Mouse (Mus musculus) G1E (cell line): ENCODE measurements around the gene Ankrd34a. TPM values are rescaled to one million over a fixed set of nuclear protein-coding genes. Genes with fewer than 3 reads are reported as not detected.

ENCODE experiments used
- ATAC-seq: 2 replicates; pipeline ENCODE4 v1.8.0; 2016; ENCODE audit warnings: mild to moderate bottlenecking; ENCODE audit not compliant: insufficient number of reproducible peaks, poor library complexity, low FRiP score, severe bottlenecking; ENCODE audit errors: extremely low read depth
- DNase-seq: peaks from one replicate; pipeline ENCODE4 v3.0.0; 2012; ENCODE audit warnings: low spot score
- H3K27me3 ChIP-seq: 2 replicates; pipeline ENCODE4 v1.6.1; 2012; ENCODE audit warnings: mild to moderate bottlenecking, low read length, inconsistent platforms; ENCODE audit not compliant: insufficient read depth
- H3K36me3 ChIP-seq: replicated peaks from 2 replicates; pipeline ENCODE3; 2012; ENCODE audit warnings: mild to moderate bottlenecking, inconsistent platforms
- H3K4me1 ChIP-seq: 2 replicates; pipeline ENCODE4 v1.6.1; 2012; ENCODE audit warnings: low read depth, low read length, inconsistent platforms, mixed read lengths; ENCODE audit not compliant: insufficient read depth
- H3K4me3 ChIP-seq: 2 replicates; pipeline ENCODE4 v1.5.1; 2012; ENCODE audit warnings: low read depth, mild to moderate bottlenecking, inconsistent platforms, low read length, moderate library complexity, mixed read lengths
- H3K9me3 ChIP-seq: replicated peaks from 2 replicates; pipeline ENCODE4 v1.6.1; 2012; ENCODE audit warnings: inconsistent platforms
- CTCF ChIP-seq: IDR thresholded peaks from 2 replicates; pipeline ENCODE4 v1.5.1; 2012; ENCODE audit warnings: low read depth, low read length, inconsistent platforms, mixed read lengths
- GATA1 ChIP-seq: IDR thresholded peaks from 2 replicates; pipeline ENCODE4 v1.6.1; 2012; ENCODE audit warnings: borderline replicate concordance, low read length, inconsistent platforms, mixed read lengths
- GATA2 ChIP-seq: IDR thresholded peaks from 2 replicates; pipeline ENCODE4 v1.6.1; 2012; ENCODE audit warnings: low read depth, low read length, inconsistent platforms, borderline replicate concordance
- POLR2AphosphoS5 ChIP-seq: IDR thresholded peaks from 2 replicates; pipeline ENCODE4 v1.6.1; 2012; ENCODE audit warnings: low read depth, low read length, inconsistent platforms; ENCODE audit not compliant: insufficient replicate concordance
- TAL1 ChIP-seq: conservative IDR thresholded peaks from 2 replicates; pipeline ENCODE4 v1.6.1; 2012; ENCODE audit warnings: low read depth, low read length, inconsistent platforms, mixed read lengths
- polyA plus RNA-seq: library from polyadenylated mRNA; stranded (reverse); fragments of >175 nt; gene quantifications from 2 replicates; pipeline ENCODE4 v1.2.3, GENCODE M21; 2012
- total RNA-seq, 2 experiments: library from RNA; stranded (forward) in 1 of 2; stranded (reverse) in 1 of 2; fragments of 200-1000 nt in 1 of 2; fragments of >200 nt in 1 of 2; fragmentation: Nextera tagmentation in 1 of 2; gene quantifications; 2 replicates each; pipeline ENCODE4 v1.2.3; 2014 to 2017

Ankrd34a gene
- total and polyA plus RNA-seq, 3 experiments, result 0.03 to 0.05 TPM; not detected in 1

DNA sequence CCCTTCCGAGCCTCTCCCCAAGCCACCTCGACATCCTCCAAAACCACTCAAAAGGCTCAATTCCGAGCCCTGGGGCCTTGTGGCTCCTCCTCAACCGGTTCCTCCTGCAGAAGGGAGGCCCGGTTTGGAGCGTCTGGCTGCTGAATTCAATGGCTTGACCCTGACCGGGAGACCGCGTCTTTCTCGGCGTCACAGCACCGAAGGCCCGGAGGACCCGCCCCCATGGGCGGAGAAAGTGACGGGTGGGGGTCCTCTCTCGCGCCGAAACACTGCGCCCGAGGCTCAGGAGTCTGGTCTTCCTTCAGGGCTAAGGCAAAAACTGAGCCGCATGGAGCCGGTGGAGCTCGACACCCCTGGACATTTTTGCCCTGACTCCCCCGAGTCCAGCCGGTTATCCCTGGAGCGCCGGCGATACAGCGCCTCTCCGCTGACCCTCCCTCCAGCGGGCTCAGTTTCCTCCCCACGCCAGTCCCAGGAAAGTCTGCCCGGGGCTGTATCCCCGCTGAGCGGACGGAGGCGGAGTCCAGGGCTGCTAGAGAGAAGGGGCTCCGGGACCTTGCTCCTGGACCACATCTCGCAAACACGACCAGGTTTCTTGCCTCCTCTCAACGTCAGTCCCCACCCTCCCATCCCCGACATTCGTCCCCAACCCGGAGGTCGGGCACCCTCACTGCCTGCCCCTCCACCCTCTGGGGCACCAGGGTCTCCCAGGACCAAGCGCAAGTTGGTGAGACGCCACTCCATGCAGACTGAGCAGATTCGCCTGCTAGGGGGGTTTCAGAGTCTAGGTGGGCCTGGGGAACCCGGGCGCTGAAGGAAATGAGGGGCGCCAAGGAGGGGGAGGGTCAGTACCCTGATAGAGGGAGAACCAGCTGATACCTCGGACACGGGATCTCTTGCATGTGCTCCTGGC is 2.0 kb downstream of the Ankrd34a start:
- no peak for DNase-seq
- Histone ChIP-seq H3K4me3 (no peak overlapping the region; the same call in 1 of the 2 replicates), H3K4me1 (peaks cover 62% of the 10 kb centered on the region), H3K9me3 (peaks cover 8% of the 10 kb centered on the region), H3K36me3 (no peaks in the 10 kb centered on the region), H3K27me3 (peaks cover 62% of the 10 kb centered on the region)
- TF ChIP-seq TAL1, result no peak
- TF ChIP-seq POLR2AphosphoS5, result no peak
- no peak for TF ChIP-seq CTCF
- no peak for TF ChIP-seq GATA2
- TF ChIP-seq GATA1, result no peak
- ATAC-seq, result no peak

DNA sequence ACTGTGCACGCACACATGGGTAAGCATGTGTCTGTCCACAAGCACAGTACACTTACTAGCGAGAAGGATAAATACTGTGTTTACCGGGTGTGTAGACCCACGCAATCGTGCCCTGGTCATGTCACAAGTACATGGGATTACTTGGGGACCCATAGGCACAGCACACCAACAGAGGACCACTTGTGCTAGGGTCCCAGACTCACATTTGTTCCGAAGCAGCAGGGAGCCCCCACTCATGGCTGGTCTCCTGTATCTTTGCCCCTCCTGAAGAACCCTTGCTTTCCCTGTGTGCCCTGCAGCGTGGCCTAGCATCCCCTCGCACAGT is 2.6 kb downstream of the Ankrd34a start:
- Histone ChIP-seq H3K9me3 (peaks cover 8% of the 10 kb centered on the region), H3K36me3 (no peaks in the 10 kb centered on the region), H3K4me1 (peaks cover 62% of the 10 kb centered on the region), H3K27me3 (peaks cover 63% of the 10 kb centered on the region), H3K4me3 (no peak overlapping the region)
- ATAC-seq (no peak), DNase-seq (no peak)
- TF ChIP-seq GATA2, result no peak
- TF ChIP-seq POLR2AphosphoS5, result no peak
- no peak for TF ChIP-seq CTCF
- no peak for TF ChIP-seq GATA1
- no peak for TF ChIP-seq TAL1

DNA sequence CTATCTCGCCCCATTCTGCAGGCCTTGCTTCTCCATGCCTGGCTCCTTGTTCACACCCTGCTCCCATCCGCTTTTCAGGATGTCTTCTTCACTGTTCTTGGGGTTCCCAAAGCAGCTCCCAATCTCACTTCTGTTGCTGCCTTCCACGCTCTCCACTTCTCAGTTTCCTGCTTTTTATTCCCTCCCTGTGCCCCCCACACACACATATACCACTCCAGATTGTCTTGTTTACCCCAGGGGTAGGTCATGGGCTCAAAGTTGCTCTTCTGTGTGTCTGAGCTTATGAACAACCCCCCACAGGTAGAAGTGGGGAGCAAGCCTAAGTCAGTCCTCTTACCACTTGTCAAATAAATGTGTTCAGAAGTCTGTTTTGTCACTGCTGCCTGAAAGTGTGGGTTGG is 3.0 kb downstream of the Ankrd34a start:
- ATAC-seq (no peak), DNase-seq (no peak)
- Histone ChIP-seq H3K4me3 (no peak overlapping the region), H3K9me3 (peaks cover 8% of the 10 kb centered on the region), H3K4me1 (peaks cover 59% of the 10 kb centered on the region), H3K36me3 (no peaks in the 10 kb centered on the region), H3K27me3 (peaks cover 63% of the 10 kb centered on the region)
- no peak for TF ChIP-seq GATA2
- no peak for TF ChIP-seq TAL1
- TF ChIP-seq CTCF, result no peak
- no peak for TF ChIP-seq POLR2AphosphoS5
- TF ChIP-seq GATA1, result no peak

DNA sequence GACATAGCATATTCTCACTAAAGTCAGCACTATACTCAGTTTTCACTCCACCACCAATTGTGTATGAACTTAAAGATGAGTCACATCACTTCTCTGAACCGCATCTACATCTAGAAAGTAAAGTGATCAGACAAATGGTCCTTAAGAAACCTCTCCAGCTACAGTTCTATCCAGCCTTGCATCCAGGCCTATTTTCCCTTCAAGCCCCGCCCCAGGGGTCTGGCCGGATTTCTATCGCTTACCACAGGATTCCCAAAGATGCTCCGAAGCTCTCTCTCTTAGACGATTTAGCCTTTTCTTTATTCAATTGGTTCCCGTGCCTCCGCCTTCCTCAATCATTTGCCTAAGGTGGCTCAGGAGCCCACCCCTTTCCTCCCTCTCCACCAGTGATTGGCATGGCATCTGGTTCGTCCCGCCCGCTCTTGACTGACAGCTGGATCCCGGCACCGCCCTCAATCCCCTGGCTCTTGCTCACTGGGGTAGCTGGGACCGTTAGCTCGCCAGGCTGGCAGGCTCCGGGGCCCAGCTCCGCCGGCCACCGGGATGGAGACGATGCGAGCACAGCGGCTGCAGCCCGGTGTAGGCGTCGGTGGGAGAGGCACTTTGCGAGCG is 4.3 kb downstream of the Ankrd34a start, which contains the start of gene Lix1l:
Lix1l (plus strand) TSS at position 511 of the 612 bp plus-strand sequence.
- DNase-seq, result peak; percentile 98
- no peak for TF ChIP-seq CTCF
- no peak for TF ChIP-seq TAL1
- no peak for TF ChIP-seq POLR2AphosphoS5
- no peak for TF ChIP-seq GATA2
- TF ChIP-seq GATA1, result no peak
- H3K27me3 ChIP-seq, result peaks cover 62% of the 10 kb centered on the region
- peaks cover 8% of the 10 kb centered on the region for H3K9me3 ChIP-seq
- no peaks in the 10 kb centered on the region for H3K36me3 ChIP-seq
- peak; percentile 99 for ATAC-seq
- peak within 1 kb of the TSS; percentile 76 for H3K4me3 ChIP-seq
- H3K4me1 ChIP-seq, result peaks cover 55% of the 10 kb centered on the region

DNA sequence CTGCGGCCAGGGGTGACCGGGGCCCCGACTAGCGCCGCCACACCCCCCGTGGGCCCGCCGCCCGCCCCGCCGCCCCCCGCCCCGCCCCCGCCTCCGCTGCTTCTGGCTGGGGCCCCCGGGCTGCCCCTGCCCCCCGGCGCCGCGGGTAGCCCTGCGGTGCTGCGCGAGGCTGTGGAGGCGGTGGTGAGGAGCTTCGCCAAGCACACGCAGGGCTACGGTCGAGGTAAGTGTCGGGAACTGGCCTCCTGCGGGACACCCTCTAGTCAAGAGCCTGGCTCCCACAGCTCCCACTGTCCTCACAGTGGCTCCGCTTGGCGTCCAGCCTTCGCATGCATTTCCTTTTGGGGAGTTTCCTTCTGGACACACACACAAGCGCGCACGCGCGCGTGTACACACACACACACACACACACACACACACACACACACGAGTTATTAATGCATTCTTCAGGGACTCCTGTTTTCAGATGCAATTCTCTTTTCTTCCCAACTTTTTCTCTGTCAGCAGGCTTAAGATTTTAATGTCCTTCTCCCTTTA is 4.9 kb downstream of the Ankrd34a start:
- Histone ChIP-seq H3K27me3 (peaks cover 56% of the 10 kb centered on the region), H3K4me1 (peaks cover 51% of the 10 kb centered on the region), H3K9me3 (peaks cover 8% of the 10 kb centered on the region), H3K36me3 (no peaks in the 10 kb centered on the region), H3K4me3 (peak overlapping the region; percentile 76)
- TF ChIP-seq GATA2, result no peak
- no peak for TF ChIP-seq CTCF
- no peak for TF ChIP-seq TAL1
- ATAC-seq (no peak), DNase-seq (peak; percentile 40)
